Mouse (Mus musculus): ENCODE results near the gene Gm4302. TPM values are rescaled to one million over a fixed set of nuclear protein-coding genes. Genes with fewer than 3 reads are reported as not detected.
"Not testable (repeated sequence)": the region's sequence is repeated elsewhere in the genome, so short reads cannot be mapped to it uniquely, and the experiment has no call there.

The Gm4302 gene
- not detected in 2 replicates for total RNA-seq (2021)
- long read RNA-seq: 0 reads

DNA sequence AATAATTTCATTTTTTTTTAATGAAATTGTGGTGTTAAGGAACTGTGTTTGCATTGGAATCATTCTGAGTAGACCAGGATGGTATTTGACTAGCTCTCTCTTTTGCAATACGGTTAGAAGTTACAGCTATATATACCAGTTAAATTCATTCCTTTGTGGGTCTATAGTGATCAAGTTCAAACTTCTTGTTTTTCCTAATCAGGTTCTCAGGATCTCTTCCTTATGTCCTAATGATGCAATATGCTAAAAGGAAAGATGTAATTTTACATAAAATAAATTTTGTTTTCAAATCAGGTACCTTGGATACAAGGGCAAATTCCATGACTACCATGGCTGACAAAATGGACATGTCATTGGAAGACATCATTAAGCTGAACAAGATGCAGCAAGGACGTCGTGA, at the start of gene Gm4302:
Gene Gm4302, plus strand, starts transcription at position 301 of the 400 bp plus-strand sequence.
- DNase-seq: not testable (repeated sequence)

- no peak for DNase-seq
Measured at GRCm38 (mm10) chr10:100296105-100296504, 44.5 kb upstream of the Gm4302 start.

DNA sequence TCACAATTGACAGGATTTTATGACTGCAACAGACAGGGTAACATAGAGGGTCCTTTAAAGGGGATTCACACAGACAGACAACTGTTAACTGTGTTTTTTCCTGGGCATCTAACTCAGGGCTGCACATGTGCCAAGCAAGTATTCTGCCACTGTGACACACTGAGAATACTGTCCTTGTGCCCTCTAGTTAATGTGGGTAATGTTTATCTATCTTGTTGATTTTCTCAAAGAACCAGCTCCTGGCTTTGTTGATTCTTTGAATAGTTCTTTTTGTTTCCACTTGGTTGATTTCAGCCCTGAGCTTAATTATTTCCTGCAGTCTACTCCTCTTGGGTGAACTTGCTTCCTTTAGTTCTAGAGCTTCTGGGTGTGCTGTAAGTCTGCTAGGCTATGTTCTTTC, 40.5 kb upstream of the Gm4302 start:
- DNase-seq: not testable (repeated sequence)

GRCm38 (mm10) chr10:100335376-100335775, 5.3 kb upstream of the Gm4302 start, which contains the start of gene Gm4301:
Gene Gm4301, plus strand, starts transcription at chr10:100335676.
- not testable (repeated sequence) for DNase-seq

- not testable (repeated sequence) for DNase-seq
Measured at GRCm38 (mm10) chr10:100345672-100346071, 5.0 kb downstream of the Gm4302 start, which contains the start of gene Gm4303. Gene Gm4303, plus strand, starts transcription at chr10:100345972.

DNA sequence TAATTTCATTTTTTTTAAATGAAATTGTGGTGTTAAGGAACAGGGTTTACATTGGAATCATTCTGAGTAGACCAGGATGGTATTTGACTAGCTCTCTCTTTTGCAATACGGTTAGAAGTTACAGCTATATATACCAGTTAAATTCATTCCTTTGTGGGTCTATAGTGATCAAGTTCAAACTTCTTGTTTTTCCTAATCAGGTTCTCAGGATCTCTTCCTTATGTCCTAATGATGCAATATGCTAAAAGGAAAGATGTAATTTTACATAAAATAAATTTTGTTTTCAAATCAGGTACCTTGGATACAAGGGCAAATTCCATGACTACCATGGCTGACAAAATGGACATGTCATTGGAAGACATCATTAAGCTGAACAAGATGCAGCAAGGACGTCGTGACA, 10.2 kb downstream of the Gm4302 start, which contains the start of gene Gm4305:
Gene Gm4305, plus strand, starts transcription at position 301 of the 400 bp plus-strand sequence.
- DNase-seq: not testable (repeated sequence)

DNA sequence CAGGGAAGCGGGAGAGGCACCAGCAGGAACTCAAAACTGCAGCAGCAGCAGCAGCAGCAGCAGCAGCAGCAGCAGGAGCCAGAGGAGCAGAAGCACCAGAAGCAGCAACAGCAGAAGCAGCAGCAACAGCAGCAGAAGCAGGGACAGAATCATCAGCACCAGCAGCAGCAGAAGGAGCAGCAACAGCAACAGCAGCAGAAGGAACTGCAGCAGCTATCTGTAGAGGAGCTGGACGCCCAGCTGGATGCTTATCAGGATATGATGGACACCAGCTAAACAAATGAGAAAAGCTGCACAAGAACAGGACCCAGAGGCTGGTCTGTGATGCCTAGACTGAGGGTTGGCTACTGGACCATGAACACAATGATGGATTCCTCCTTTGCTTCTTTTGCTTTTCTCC, 16.2 kb downstream of the Gm4302 start:
- not testable (repeated sequence) for DNase-seq

DNA sequence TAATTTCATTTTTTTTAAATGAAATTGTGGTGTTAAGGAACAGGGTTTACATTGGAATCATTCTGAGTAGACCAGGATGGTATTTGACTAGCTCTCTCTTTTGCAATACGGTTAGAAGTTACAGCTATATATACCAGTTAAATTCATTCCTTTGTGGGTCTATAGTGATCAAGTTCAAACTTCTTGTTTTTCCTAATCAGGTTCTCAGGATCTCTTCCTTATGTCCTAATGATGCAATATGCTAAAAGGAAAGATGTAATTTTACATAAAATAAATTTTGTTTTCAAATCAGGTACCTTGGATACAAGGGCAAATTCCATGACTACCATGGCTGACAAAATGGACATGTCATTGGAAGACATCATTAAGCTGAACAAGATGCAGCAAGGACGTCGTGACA, 20.4 kb downstream of the Gm4302 start, which contains the start of gene Gm4307:
Gene Gm4307, plus strand, starts transcription at position 301 of the 400 bp plus-strand sequence.
- not testable (repeated sequence) for DNase-seq

DNA sequence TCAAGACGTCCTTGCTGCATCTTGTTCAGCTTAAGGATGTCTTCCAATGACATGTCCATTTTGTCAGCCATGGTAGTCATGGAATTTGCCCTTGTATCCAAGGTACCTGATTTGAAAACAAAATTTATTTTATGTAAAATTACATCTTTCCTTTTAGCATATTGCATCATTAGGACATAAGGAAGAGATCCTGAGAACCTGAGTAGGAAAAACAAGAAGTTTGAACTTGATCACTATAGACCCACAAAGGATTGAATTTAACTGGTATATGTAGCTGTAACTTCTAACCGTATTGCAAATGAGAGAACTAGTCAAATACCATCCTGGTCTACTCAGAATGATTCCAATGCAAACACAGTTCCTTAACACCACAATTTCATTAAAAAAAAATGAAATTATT, 41.8 kb downstream of the Gm4302 start, which contains the start of gene Gm4312:
Gene Gm4312, minus strand, starts transcription at position 101 of the 400 bp plus-strand sequence.
- DNase-seq: not testable (repeated sequence)

Other genes starting within 250 kb of the Gm4302 start
- gene Gm4301, start 5.2 kb upstream of the Gm4302 start, total RNA-seq (2021): not detected in 2 replicates
- gene Gm4303, start 5.1 kb downstream of the Gm4302 start, total RNA-seq (2021): not detected in 2 replicates
- gene Gm4305, start 10.3 kb downstream of the Gm4302 start, total RNA-seq (2021): not detected in 2 replicates
- gene Gm4307, start 20.5 kb downstream of the Gm4302 start, total RNA-seq (2021): not detected in 2 replicates
- gene Gm4312, start 41.7 kb downstream of the Gm4302 start, total RNA-seq (2021): not detected in 2 replicates
- 22.4 and 26.8 TPM in 2 replicates for gene Tmtc3, start 146.5 kb downstream of the Gm4302 start, total RNA-seq (2021)
- gene Cep290, start 146.7 kb downstream of the Gm4302 start, total RNA-seq (2021): 14.0 and 14.2 TPM in 2 replicates
- 9.7 and 19.1 TPM in 2 replicates for gene 4930430F08Rik, start 249.6 kb downstream of the Gm4302 start, total RNA-seq (2021)
- gene 1700017N19Rik, start 249.6 kb downstream of the Gm4302 start, total RNA-seq (2021): not detected in 2 replicates

Data from adrenal gland, postnatal 25 days (tissue).